Mouse (Mus musculus) urinary bladder, postnatal 4 days (tissue): ENCODE measurements at regions not wholly inside any gene's neighbourhood (a gene's known extent, or its start where the extent isn't known, plus 50 kb on each side); places are given as distances from the start of the nearest gene placed in this dataset.

Experiments used
- DNase-seq, 2 experiments: peaks; one replicate each; pipeline ENCODE4 v3.0.0; 2021 to 2022; ENCODE audit warnings: low spot score in 2 of 2

- DNase-seq = no peak
Measured at GRCm38 (mm10) chr11:24685545-24686467, 608.0 kb downstream of the Bcl11a start.

DNA sequence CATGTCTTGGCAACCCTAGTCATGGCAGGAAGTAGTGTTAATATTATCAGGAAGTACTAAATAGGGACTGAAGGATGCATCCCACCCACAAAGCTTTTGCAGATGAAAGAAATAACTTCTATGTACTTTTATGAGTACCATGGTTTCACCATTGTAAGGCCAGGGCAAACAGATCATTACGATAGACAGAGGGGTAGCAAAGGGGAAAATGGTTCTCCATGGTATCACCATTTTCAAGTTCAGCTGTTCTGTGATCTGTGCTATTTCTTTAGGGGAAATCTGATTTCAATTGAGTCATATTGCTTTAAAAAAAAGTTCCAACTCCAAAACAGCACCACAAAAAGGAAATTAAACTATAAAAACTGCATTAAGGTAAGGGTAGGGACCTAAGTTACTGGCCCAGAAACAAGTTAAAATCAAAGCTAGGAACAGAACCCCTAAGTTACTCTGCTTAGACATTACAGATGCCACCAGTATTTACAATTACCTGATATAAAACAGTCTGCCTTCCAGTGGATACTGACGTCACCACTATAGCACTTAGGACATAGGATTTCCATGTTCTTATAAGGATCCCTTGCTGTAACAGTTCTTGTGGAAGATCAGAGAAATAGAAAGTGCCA is 610.4 kb downstream of the Bcl11a start:
- DNase-seq = no peak

DNA sequence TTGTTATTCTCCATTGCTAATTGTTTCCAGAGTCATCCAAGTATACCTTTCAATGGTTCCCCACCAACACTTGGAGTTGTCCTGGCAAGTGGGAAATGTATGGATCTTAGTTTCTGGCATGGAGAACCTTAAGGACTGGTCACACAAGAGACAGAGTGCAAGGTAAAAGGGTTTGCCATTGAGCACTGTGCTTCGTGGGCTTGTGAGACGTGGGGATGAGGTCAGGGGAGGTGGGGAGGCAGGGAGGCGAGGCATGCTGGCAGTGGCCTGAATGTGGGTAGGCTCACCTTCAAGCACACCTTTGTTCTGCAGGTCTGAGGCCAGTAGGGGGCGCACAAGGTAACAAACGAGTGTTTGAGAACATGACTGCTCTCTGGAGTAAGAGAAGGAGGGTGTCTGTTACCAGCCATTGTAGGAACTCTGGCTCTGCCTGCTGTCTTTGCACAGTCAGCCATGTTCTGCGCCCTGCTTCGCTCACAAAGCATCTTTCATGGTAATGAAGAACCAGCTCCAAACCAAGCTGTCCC is 612.0 kb downstream of the Bcl11a start:
- peak in 1 of 2 experiments; percentile 64 for DNase-seq

GRCm38 (mm10) chr11:24693926-24694325 is 616.1 kb downstream of the Bcl11a start:
- DNase-seq = no peak

GRCm38 (mm10) chr11:24695010-24695720 is 617.3 kb downstream of the Bcl11a start:
- no peak for DNase-seq

DNA sequence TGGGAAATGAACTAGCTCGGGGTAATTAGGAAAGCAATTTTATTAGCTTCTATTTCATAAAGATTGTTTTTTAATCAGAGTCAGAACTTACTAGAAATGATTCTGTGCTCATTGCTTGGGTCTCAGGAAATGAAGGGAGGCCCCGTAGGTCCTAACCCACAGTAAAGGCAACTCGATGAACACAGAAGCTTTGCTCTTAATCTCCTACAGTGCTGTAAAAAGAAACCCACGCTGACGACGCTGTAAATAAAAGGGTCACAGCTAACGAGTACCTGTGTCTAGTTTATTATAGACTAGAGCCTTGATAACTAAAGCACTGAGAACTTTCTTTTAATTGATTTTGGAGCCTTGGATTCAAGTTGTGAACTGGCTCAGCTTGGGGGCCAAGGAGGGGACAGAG is 618.7 kb downstream of the Bcl11a start:
- DNase-seq = no peak

DNA sequence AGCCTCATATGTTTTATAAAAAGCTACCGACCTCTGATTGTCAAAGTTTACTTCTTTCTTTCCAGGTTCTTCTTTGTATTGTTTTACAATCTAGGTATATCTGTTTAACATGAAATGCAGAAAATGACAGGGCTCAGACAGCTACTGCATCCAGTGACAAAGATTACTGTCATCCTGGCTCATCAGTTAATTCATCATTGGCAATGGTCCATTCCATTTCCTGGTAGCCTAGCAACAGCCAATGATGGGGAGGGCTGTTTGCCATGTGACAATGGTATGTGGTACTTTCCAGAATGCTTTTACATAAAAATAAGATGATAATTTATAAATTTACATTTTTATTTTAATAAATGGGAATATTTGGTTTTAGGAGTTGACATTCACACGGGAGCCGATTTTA is 630.9 kb downstream of the Bcl11a start:
- no peak for DNase-seq

- DNase-seq = no peak
Measured at GRCm38 (mm10) chr11:24716539-24717287, 638.9 kb downstream of the Bcl11a start.

DNA sequence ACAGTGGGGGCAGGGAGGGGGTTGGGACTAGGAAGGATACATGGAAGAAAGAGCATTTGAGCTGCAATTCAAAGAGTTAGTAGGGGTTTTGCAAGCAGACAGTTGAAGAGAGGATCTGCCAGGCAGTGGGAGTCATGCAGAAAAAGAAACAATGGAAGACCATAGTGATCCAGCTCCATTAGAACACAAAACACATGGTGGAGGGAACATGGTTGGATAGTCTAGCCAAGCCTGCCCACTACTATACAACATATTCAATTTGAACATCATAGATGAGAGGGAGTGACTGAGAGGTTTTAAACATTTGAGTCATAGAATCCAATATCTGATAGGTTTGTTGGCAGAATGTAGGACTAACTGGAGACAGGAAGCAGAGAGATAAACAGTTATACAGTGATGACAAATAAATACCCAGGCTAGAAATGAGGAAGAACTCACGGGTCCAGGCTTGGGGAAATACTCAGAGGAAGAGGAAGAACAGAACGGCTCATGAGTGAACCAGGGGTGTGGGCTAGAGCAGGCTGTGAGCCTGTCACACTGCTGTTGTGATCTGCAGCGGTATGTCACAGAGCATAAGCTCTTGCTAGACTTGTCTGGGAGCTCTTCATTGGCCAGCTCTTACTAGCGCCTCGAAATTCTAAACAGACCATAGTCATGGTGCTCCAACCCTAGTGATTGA is 646.5 kb downstream of the Bcl11a start:
- DNase-seq = no peak

- no peak for DNase-seq
Measured at GRCm38 (mm10) chr11:24726331-24726730, 648.5 kb downstream of the Bcl11a start.

DNA sequence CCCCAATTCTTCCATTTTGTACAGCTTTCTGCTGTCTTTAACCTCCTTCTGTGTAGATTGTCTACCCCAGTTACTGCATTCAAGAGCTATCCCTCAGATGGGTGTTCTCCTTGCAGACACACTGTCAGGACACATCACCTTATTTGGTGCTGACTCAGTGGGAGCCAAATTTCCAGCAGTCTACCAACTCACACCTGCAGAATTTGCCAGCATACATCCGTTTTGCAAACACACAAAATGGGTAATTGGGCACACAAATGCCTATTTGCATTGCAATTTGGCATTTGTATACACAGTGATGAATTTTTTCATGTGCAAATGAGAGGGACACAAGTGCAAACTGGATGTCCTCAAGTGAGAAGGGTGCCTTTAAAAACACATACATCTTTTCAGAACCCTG is 649.5 kb downstream of the Bcl11a start:
- DNase-seq = no peak

- DNase-seq = no peak
Measured at GRCm38 (mm10) chr11:24731431-24731830, 653.6 kb downstream of the Bcl11a start.

GRCm38 (mm10) chr11:24739710-24740255 is 661.9 kb downstream of the Bcl11a start:
- no peak for DNase-seq

- DNase-seq = no peak
Measured at GRCm38 (mm10) chr11:24740466-24740865, 662.6 kb downstream of the Bcl11a start.

GRCm38 (mm10) chr11:24742561-24742960 is 664.7 kb downstream of the Bcl11a start:
- no peak for DNase-seq

DNA sequence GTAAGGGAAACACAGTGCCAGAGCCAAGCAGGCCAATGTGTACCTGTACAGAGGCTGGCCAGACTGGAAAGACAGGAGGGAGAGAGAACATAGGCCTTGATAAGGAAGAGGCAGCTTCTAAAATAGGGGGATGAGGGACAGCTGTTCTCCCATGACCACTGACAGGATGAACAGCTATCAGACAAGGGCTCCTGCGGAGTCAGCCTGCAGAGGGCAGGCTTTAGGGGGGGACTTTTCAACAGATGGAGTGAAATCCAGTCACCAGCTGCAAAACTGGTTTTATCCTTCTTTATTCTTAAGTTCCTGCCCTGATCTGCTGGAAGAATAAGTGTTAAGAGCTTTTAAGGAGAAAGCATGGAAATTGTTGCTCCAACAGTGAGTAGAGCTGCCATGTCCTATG is 665.6 kb downstream of the Bcl11a start:
- no peak for DNase-seq

DNA sequence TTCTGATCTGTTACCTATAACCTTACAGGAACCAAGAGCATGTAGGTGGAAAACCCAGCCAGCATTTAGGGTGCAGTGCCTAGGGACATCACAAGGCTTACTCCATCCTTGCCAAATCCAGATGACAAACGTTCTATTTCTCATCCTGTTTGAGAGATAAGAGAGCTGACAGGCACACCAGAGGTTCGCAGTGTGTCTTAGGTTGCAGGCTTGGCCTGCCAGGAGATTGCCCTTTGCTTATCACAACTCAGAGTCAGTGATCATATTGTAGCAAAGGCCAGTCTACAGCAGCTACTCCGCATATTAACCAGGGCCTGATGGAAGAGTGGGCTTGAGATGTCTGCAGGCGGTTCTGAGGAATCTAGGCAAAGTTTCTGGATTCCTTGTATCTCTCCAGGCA is 668.0 kb downstream of the Bcl11a start:
- DNase-seq = no peak

GRCm38 (mm10) chr11:24750144-24750779 is 672.4 kb downstream of the Bcl11a start:
- DNase-seq = no peak

GRCm38 (mm10) chr11:24758130-24758529 is 680.3 kb downstream of the Bcl11a start:
- no peak for DNase-seq

DNA sequence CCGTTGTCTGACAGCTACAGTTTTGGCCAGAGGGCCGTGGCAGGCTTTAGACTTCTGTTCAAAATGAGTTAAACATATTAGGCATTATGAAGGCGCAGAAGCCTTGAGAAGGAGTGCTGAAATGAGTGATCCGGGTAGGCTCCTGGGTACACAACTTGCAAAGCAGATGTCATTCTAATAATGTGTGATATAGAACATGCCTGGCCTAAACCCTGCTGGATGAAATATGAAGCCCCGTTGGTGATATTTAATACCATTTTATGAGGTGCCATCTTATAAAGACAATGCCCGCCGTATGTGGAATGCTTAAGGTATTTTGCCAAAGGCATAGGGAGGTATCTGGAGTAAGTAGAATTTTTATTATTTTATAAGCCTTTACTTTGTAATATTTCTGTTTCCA is 705.6 kb downstream of the Bcl11a start:
- no peak for DNase-seq
